Mouse (Mus musculus) kidney, postnatal 36 days (tissue): ENCODE results near the gene Grik5.

ENCODE experiments used
- DNase-seq, 2 experiments: peaks; one replicate each; pipeline ENCODE4 v3.0.0; 2021 to 2022; ENCODE audit warnings: mixed read lengths in 2 of 2

The Grik5 gene

GRCm38 (mm10) chr7:24983396-24983795 is 88.8 kb downstream of the Grik5 start:
- no peak for DNase-seq

DNA sequence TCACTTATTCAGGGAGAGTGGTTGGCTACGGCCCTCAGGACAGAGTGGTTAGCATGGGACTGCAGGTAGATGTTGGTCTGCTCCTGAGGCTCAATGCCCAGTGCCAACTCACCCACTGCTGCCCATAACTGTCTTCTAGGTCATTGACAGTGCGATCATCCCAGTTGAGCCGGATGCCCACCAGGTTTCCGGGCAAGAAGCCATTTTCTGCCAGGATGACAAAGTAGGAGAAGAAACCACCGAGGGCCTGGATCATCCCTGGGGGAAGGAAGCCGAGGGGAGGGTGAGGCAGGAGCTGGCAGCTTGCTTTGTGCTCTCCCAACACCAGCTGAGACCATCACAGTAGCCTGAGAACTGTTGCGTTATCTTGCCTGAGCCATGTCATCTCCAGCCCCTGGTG is 91.7 kb downstream of the Grik5 start:
- DNase-seq, result no peak

- DNase-seq, result no peak
Observed at GRCm38 (mm10) chr7:24978781-24979180, 93.4 kb downstream of the Grik5 start.

GRCm38 (mm10) chr7:24974893-24975595 is 97.1 kb downstream of the Grik5 start:
- DNase-seq, result peak; percentile 32 to 56

- no peak for DNase-seq
Observed at GRCm38 (mm10) chr7:24973902-24974301, 98.2 kb downstream of the Grik5 start.

GRCm38 (mm10) chr7:24973208-24973607 is 98.9 kb downstream of the Grik5 start:
- no peak for DNase-seq

DNA sequence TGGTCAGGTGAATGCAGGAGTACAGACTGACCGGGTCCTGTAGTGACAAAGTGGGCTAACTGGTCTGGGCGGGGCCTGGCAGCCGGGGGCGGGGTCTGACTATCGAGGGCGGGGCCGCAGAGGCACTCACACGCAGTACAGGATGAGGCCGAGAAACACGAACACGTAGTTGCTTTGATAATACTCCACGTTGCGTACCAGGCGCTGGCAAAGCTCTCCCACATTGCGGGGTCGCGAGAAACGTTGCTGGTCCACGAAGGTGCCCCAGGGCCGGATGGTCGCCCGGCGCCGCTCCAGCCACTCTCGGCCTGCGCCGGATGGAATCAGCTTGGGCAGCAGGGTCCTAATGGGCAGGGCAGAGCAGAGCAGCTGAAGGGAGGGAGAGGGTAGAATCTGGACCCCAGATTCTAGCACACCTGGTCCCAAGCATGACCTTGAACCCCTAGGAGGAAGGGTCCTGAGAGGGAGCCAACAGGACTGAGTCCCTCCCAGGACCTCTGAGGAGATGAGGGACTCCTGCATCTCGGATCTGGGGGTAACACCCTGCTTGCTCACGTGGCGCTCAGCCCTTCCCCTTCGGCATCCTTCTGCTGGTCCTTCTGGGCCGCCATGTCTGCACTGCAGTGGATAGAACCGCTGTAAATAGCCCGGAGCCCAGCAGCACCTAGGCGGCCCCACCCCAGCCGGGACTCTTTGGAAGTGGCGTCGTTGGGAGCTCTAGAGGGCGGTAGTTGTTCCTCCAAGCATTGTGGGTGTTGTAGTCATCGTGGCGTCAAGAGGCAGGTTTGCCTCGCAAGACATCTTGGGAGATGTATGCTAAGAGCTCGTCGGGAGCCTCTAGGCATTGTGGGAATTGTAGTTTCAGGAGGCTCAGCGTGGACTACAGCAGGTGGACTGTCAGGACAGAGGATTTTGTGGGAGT is 99.9 kb downstream of the Grik5 start, which contains the start of gene Rabac1:
Gene Rabac1 (minus strand): TSS at position 783 of the 922 bp plus-strand sequence.
- peak; percentile 95 to 98 for DNase-seq

DNA sequence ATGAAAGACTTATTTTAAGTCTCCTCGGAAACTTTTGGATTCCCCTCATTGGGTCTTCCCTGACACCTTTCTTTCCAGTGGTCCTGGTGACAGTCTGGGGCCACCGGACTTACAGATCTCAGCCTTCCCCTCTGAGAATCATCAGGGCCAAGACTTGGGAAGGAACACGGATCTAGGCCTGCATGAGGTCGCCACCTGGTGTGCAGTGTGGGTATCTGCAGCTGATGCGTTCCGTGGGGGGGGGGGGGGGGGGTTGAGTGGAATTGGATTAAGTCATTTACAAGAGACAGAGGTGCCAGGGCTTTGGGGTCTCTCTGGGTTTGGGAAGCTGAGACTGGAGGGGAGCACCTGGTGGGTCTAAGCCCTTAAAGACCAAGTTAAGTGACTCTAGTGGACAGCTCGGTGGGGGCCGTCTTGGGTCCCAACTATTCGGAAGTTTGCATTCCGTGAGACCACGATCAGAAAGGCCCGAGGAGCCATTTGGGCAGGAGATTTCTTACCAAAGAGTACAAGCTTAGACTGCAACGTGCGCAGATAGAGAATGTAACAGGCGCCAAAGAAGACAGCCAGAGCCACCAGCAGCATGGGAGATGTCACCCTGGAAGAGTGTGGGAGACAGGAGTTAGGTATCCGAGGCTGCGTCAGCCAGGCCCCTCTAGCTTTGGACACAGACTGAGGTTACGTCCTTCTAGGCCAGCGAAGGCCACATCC is 100.7 kb downstream of the Grik5 start:
- DNase-seq, result peak; percentile 30 to 59

DNA sequence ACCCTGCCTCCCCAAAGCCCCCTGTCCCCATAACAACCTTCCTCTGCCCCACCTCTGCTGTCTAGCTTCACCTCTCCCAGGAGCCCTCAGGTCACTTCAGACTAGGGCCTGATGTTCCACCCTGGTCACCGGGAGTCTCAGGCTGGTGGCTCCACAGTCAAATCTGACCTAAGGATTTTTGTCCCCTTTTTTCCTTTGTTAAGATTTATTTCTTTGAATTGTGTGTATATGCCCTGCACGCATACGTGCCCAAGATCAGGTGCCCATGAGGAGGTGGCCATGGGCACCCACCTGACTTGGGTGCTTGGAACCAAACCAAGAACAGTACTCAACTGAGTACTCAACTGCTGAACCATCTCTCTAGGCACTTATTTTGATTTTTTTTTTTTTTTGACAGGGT is 101.8 kb downstream of the Grik5 start:
- no peak for DNase-seq

DNA sequence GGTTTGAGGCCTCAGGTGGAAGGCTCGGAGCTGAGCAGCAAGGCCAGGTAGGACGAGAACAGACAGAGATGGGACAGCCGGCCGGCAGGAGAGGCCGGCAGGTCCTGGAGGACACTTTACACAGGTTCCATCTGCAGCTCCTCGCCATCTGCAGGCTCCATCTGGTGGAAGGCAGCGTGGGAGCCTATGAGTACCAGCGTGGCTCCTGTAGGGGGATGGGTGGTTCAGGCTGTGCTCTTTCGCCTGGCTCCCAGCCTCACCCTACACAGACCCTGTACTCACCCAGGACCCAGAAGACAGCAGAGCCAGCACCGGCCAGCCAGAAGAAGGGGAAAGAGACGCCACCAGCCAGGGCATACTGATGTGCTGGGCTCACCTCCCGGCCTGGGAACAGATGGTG is 102.3 kb downstream of the Grik5 start:
- DNase-seq, result no peak

DNA sequence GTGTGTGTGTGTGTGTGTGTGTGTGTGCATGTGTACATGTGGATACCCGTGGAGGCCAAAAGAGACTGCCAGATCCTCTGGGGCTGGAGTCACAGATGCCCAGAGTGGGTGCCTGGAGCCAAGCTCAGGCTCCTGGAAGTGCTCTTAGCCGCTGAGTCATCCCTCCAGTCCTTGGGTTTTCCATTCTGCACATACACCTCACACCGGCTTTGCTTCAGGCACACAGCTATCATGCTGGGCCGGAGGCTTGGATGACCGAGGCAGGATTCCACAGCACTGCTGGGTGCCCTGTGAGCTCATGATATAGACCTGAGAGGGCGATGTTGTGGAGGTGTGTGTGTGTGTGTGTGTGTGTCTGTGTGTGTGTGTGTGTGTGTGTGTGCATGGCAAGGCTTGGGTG is 103.7 kb downstream of the Grik5 start:
- DNase-seq, result no peak

- DNase-seq, result no peak
Observed at GRCm38 (mm10) chr7:24967966-24968365, 104.2 kb downstream of the Grik5 start.

DNA sequence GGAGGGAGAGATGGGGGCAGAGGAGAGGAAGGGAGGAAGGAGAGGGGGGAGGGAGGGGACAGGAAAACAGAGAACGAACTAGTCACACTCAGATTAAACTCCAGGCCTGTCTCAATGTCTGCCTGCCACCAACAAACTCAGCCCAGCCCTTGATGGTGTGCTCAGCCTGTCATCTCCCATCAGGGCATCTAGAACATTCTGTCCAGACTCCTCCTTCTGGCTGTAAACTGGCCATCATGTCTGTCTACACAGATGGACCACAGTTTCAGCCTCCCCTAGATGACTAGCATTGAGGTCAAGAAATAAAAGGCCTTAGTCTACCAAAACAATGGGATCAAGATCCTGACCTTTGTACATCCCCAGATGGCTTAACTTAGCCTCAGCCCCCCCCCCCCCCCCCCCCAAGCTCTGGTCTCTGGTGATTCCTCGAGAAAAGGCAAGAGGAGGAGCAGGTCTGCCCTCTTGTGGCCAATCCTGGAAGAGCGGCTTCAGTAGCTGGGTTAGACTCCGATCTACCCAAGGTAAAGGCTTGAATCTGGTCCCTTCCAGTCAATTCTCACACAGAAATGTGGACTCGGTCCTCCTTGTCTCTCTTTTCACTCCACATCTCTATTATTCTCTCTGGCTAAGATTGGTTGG is 107.1 kb downstream of the Grik5 start:
- peak; percentile 78 to 92 for DNase-seq

DNA sequence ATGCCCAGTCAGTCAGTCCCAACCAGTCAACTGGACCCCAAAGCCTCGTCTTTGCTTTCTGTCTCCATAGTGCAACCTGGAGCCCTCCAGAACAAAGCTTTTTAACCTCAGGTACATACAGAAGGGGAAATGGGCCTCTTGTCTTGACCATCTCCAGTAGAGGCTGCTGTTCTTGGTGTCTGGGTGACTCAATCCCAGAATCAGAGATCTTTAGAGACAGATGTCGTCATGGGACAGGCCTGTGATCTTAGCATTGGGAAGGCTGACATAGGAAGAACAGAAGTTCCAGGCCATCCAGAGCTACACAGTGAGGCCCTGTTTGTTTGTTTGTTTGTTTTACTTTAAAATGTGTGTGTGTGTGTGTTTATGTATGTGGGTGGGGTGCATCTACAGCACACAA is 107.9 kb downstream of the Grik5 start:
- no peak for DNase-seq
